12 mouse cellular contexts compared by ENCODE assay signal in the genomic region with DNA sequence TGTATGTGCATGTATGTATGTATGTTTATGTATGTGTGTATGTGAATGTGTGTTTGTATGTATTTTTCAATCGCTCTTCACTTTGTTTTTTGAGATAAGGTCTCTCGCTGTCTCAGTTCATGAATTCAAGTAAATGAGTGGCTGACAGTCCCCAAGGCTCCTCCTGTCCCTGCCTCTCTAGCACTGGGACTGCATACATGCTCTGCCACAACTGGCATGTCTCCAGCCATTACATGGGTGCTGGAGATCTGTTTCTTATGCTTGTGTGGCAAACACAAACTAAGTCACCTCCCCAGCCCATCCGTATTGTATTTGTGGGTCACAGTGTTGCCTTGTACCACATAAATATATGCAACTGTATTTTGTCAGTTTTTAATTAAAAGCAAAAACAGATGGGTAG.
"Had no signal": no experiment of that assay in that cellular context is flagged by ENCODE, and none has a peak within 500 bp of the region (broad histone marks: within the 10 kb centered on the region; RNA-seq: fewer than 3 reads in every experiment).

No protein-coding gene starts in this region.

- DNase-seq: lung, embryonic 14.5 days; lung, postnatal 10 days; lung, postnatal 4 days; midbrain, embryonic 14.5 days; retina, postnatal 1 day; right cerebral cortex, adult 18-20 months; right cerebral cortex, postnatal 25 days; right cerebral cortex, postnatal 4 days; spleen, adult 18-20 months; thymus, adult 18-20 months; thymus, postnatal 14 days; thymus, postnatal 36 days had no signal
